Mouse (Mus musculus) heart, embryonic 11.5 days (tissue): Measurements from ENCODE around the gene Slc24a4. TPM values are rescaled to one million over a fixed set of nuclear protein-coding genes. Genes with fewer than 3 reads are reported as not detected.

Experiments
- ATAC-seq: fragments of 200-750 bp; cut with Nextera tagmentation; replicated peaks from 2 replicates; pipeline ENCODE4 v1.8.0; 2017; ENCODE audit warnings: moderate library complexity; ENCODE audit not compliant: insufficient number of reproducible peaks, low FRiP score, low TSS enrichment
- H3K27ac ChIP-seq: fragments of 300-500 bp; sonication (generic); 2 replicates; pipeline ENCODE4 v1.5.1; 2014; ENCODE audit warnings: mild to moderate bottlenecking, low read depth, low read length
- H3K27me3 ChIP-seq: fragments of 300-500 bp; sonication (generic); 2 replicates; pipeline ENCODE4 v1.6.1; 2014; ENCODE audit warnings: mild to moderate bottlenecking, low read length, mixed read lengths; ENCODE audit not compliant: control insufficient read depth, insufficient read depth
- H3K36me3 ChIP-seq: fragments of 300-500 bp; sonication (generic); 2 replicates; pipeline ENCODE4 v1.6.1; 2014; ENCODE audit warnings: mild to moderate bottlenecking, low read length, moderate library complexity, mixed read lengths; ENCODE audit not compliant: control insufficient read depth, insufficient read depth
- H3K4me1 ChIP-seq: fragments of 300-500 bp; sonication (generic); 2 replicates; pipeline ENCODE4 v1.6.1; 2014; ENCODE audit warnings: low read length; ENCODE audit not compliant: control insufficient read depth, insufficient read depth
- H3K4me2 ChIP-seq: fragments of 300-500 bp; sonication (generic); 2 replicates; pipeline ENCODE4 v1.6.1; 2014; ENCODE audit warnings: mild to moderate bottlenecking, moderate library complexity
- H3K4me3 ChIP-seq: fragments of 300-500 bp; sonication (generic); 2 replicates; pipeline ENCODE4 v1.5.1; 2014; ENCODE audit warnings: low read depth, low read length
- H3K9ac ChIP-seq: fragments of 300-500 bp; sonication (generic); 2 replicates; pipeline ENCODE4 v1.6.1; 2014; ENCODE audit warnings: mild to moderate bottlenecking, low read depth, low read length, moderate library complexity
- H3K9me3 ChIP-seq: fragments of 300-500 bp; sonication (generic); replicated peaks from 2 replicates; pipeline ENCODE4 v1.6.1; 2016; ENCODE audit warnings: low read length; ENCODE audit not compliant: control insufficient read depth
- WGBS: fragments of 180-500 bp; shearing (Covaris S2); extraction: QIAGEN DNeasy Blood & Tissue Kit; methylation state at CpG from one replicate; pipeline ENCODE4 v1.1.7; 2014; ENCODE audit not compliant: insufficient replicate concordance; 5-methylcytosine and 5-hydroxymethylcytosine counted together
- polyA plus RNA-seq: library from polyadenylated mRNA; unstranded; fragments of >200 nt; fragmentation: Nextera tagmentation; extraction: Ambion mirVana; gene quantifications from 2 replicates; pipeline ENCODE4 v1.2.1, GENCODE M21; 2014

Slc24a4 gene
- polyA plus RNA-seq, 1 experiment from 2014 or later: 1.8 TPM

- H3K4me3 ChIP-seq: no peak overlapping the region
- WGBS: 64% methylated on average over 7 of the region's 7 CpGs
- H3K4me1 ChIP-seq: peaks cover 24% of the 10 kb centered on the region
These were observed 166.7 kb downstream of the Slc24a4 start for GRCm38 (mm10) chr12:102295230-102295629.

GRCm38 (mm10) chr12:102295662-102296061, 167.1 kb downstream of the Slc24a4 start:
- Histone ChIP-seq H3K36me3 (no peaks in the 10 kb centered on the region), H3K9me3 (no peaks in the 10 kb centered on the region), H3K9ac (no peak overlapping the region), H3K4me2 (no peak overlapping the region), H3K27ac (no peak overlapping the region), H3K4me1 (peaks cover 24% of the 10 kb centered on the region), H3K4me3 (no peak overlapping the region), H3K27me3 (no peaks in the 10 kb centered on the region)
- WGBS: 72% methylated on average over 8 of the region's 8 CpGs
- no peak for ATAC-seq

More at GRCm38 (mm10) chr12:102295230-102295629, 166.7 kb downstream of the Slc24a4 start:
- Histone ChIP-seq H3K9me3 (no peaks in the 10 kb centered on the region), H3K36me3 (no peaks in the 10 kb centered on the region), H3K27ac (no peak overlapping the region), H3K9ac (no peak overlapping the region), H3K27me3 (no peaks in the 10 kb centered on the region), H3K4me2 (no peak overlapping the region)
- ATAC-seq: no peak

- ATAC-seq: no peak
- Histone ChIP-seq H3K27me3 (no peaks in the 10 kb centered on the region), H3K4me2 (no peak overlapping the region), H3K4me1 (peaks cover 24% of the 10 kb centered on the region), H3K9ac (no peak overlapping the region), H3K9me3 (no peaks in the 10 kb centered on the region), H3K36me3 (no peaks in the 10 kb centered on the region), H3K4me3 (no peak overlapping the region), H3K27ac (no peak overlapping the region)
- 79% methylated on average over 1 of the region's 1 CpGs for WGBS
These were observed 167.8 kb downstream of the Slc24a4 start for GRCm38 (mm10) chr12:102296361-102296760.

- Histone ChIP-seq H3K4me2 (no peak overlapping the region), H3K27ac (no peak overlapping the region), H3K36me3 (no peaks in the 10 kb centered on the region), H3K9ac (no peak overlapping the region), H3K9me3 (no peaks in the 10 kb centered on the region), H3K27me3 (no peaks in the 10 kb centered on the region), H3K4me3 (no peak overlapping the region), H3K4me1 (peaks cover 19% of the 10 kb centered on the region)
- no peak for ATAC-seq
- 76% methylated on average over 4 of the region's 4 CpGs for WGBS
These were observed 168.4 kb downstream of the Slc24a4 start for GRCm38 (mm10) chr12:102296967-102297366.

GRCm38 (mm10) chr12:102299209-102299608, 170.7 kb downstream of the Slc24a4 start:
- Histone ChIP-seq H3K9me3 (no peaks in the 10 kb centered on the region), H3K4me2 (no peak overlapping the region), H3K4me3 (no peak overlapping the region), H3K9ac (no peak overlapping the region), H3K36me3 (no peaks in the 10 kb centered on the region), H3K4me1 (peaks cover 31% of the 10 kb centered on the region), H3K27ac (no peak overlapping the region), H3K27me3 (no peaks in the 10 kb centered on the region)
- no peak for ATAC-seq
- WGBS: 41% methylated on average over 5 of the region's 5 CpGs

GRCm38 (mm10) chr12:102301585-102301984, 173.1 kb downstream of the Slc24a4 start:
- peaks cover 40% of the 10 kb centered on the region for H3K4me1 ChIP-seq
- H3K4me2 ChIP-seq: no peak overlapping the region
- WGBS: 77% methylated on average over 1 of the region's 1 CpGs
- H3K9ac ChIP-seq: no peak overlapping the region
- no peak for ATAC-seq
- H3K27ac ChIP-seq: no peak overlapping the region
- H3K36me3 ChIP-seq: no peaks in the 10 kb centered on the region
- no peaks in the 10 kb centered on the region for H3K9me3 ChIP-seq
- no peak overlapping the region for H3K4me3 ChIP-seq
- H3K27me3 ChIP-seq: no peaks in the 10 kb centered on the region

GRCm38 (mm10) chr12:102302322-102302721, 173.8 kb downstream of the Slc24a4 start:
- H3K4me1 ChIP-seq: peaks cover 46% of the 10 kb centered on the region
- ATAC-seq: no peak
- no peaks in the 10 kb centered on the region for H3K36me3 ChIP-seq
- WGBS: 79% methylated on average over 9 of the region's 9 CpGs
- no peak overlapping the region; the same call in 1 of the 2 replicates for H3K27ac ChIP-seq
- H3K9ac ChIP-seq: no peak overlapping the region
- H3K9me3 ChIP-seq: no peaks in the 10 kb centered on the region
- H3K4me2 ChIP-seq: no peak overlapping the region
- no peaks in the 10 kb centered on the region for H3K27me3 ChIP-seq
- H3K4me3 ChIP-seq: no peak overlapping the region

- Histone ChIP-seq H3K4me1 (peaks cover 51% of the 10 kb centered on the region), H3K4me3 (no peak overlapping the region), H3K9ac (no peak overlapping the region), H3K4me2 (no peak overlapping the region), H3K27me3 (no peaks in the 10 kb centered on the region), H3K36me3 (no peaks in the 10 kb centered on the region), H3K27ac (no peak overlapping the region; the same call in 1 of the 2 replicates), H3K9me3 (no peaks in the 10 kb centered on the region)
- WGBS: 64% methylated on average over 4 of the region's 4 CpGs
- no peak for ATAC-seq
These were observed 174.4 kb downstream of the Slc24a4 start for GRCm38 (mm10) chr12:102302831-102303351.

GRCm38 (mm10) chr12:102303867-102304266, 175.3 kb downstream of the Slc24a4 start:
- Histone ChIP-seq H3K27ac (0 out of 2 replicates have a peak overlapping the region, but pooled peaks have one; percentile 22), H3K27me3 (no peaks in the 10 kb centered on the region)
- WGBS: 29% methylated on average over 7 of the region's 7 CpGs

More at GRCm38 (mm10) chr12:102303867-102304266, 175.3 kb downstream of the Slc24a4 start:
- no peak overlapping the region; the same call in 1 of the 2 replicates for H3K4me2 ChIP-seq
- no peak for ATAC-seq
- no peaks in the 10 kb centered on the region for H3K36me3 ChIP-seq
- peaks cover 58% of the 10 kb centered on the region for H3K4me1 ChIP-seq
- H3K4me3 ChIP-seq: no peak overlapping the region
- no peaks in the 10 kb centered on the region for H3K9me3 ChIP-seq
- H3K9ac ChIP-seq: no peak overlapping the region
